Mouse (Mus musculus): ENCODE measurements around the gene Galnt12.

DNA sequence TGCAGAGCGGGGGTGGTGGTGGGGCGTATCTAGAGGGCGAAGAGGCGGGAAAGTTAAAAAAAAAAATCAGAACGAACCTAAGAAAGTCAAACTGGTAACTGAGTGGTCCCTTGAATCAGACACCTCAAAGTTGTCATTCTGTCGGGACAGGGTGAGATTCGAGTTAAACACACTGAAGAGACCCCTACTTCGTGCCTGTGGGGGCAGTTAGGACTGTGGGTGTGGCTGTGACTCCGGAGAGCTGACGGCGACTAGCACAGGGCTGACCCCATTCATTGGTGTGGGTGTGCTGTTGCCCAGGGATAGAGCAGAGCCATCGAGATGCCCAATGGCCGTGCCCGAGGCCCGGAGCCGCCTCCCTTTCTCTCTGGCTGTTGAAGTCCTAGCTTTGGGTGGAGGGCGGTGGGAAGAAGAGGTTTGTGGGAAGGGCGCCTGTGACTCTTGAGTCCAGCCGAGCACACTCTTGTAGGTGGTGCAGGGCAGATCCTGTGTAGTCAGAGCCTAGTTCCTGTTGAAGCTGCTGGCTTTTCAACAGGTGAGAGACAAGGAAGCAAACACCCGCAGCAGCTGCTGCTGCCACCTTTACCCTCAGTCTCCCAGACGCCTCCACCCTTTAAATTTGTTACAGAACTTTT is 795 bp downstream of the Galnt12 start:
- TF ChIP-seq CTCF (IDR thresholded peaks at IDR 0.05; ENCODE audit: borderline replicate concordance, insufficient read depth, low read depth, low read length) (no peak), POLR2A (IDR thresholded peaks at IDR 0.05; ENCODE audit: borderline replicate concordance, insufficient read depth, low read length) (no peak)
